18 mouse cellular contexts compared by ENCODE assay signal in the genomic region with DNA sequence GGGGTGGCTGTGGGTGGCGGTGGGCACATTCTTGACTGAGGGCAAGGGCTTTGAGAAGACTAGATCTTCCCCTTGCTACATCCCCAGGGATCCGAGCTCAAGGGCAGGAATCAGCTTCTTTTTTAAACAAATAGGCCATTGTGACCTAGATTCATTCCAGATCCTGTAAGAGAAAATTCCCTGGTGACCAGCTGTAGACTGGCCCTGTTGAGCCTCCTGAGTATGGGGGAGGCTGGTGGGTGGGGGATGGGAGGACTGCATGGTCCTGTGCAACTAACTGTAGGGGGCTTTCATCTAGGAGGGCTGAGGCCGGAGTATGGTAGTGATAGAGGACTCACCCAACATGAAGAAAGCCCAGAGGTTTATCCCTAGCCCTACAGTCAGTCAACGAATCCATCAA. TPM values are rescaled to one million over a fixed set of nuclear protein-coding genes. Genes with fewer than 3 reads are reported as not detected.
DNase-seq lines count a peak whose midpoint lies in the region; ATAC-seq lines count a peak whose summit lies in the region.
"Had no signal": no experiment of that assay in that cellular context is flagged by ENCODE, and none has a peak within 500 bp of the region (broad histone marks: within the 10 kb centered on the region; RNA-seq: fewer than 3 reads in every experiment).

No protein-coding gene starts in this region.

- no peak overlapping the region for H3K4me3 ChIP-seq in hindbrain, embryonic 12.5 days
- no peak overlapping the region for H3K4me3 ChIP-seq in hindbrain, embryonic 13.5 days
- H3K4me3 ChIP-seq in midbrain, embryonic 11.5 days (ENCODE audit: low read depth, low read length) = no peak overlapping the region
- H3K4me3 ChIP-seq in midbrain, embryonic 14.5 days (replicated peaks; ENCODE audit: low read depth, low read length) = no peak overlapping the region
- no peak overlapping the region for H3K4me3 ChIP-seq in embryonic facial prominence, embryonic 11.5 days (ENCODE audit: low read depth, low read length)
- H3K4me3 ChIP-seq in neural tube, embryonic 13.5 days = no peak overlapping the region
- H3K4me3 ChIP-seq: embryonic facial prominence, embryonic 15.5 days; heart, embryonic 15.5 days had no signal

- no peaks in the 10 kb centered on the region; the same call in 1 of the 2 replicates for H3K27me3 ChIP-seq in hindbrain, embryonic 12.5 days
- H3K27me3 ChIP-seq in hindbrain, embryonic 13.5 days = no peaks in the 10 kb centered on the region
- H3K27me3 ChIP-seq in midbrain, embryonic 11.5 days (ENCODE audit: control insufficient read depth, insufficient read depth, low read length) = no peaks in the 10 kb centered on the region
- no peaks in the 10 kb centered on the region for H3K27me3 ChIP-seq in midbrain, embryonic 14.5 days (ENCODE audit: control insufficient read depth, insufficient read depth, low read length)
- H3K27me3 ChIP-seq in embryonic facial prominence, embryonic 11.5 days (ENCODE audit: control insufficient read depth, insufficient read depth, low read length) = no peaks in the 10 kb centered on the region
- no peaks in the 10 kb centered on the region for H3K27me3 ChIP-seq in neural tube, embryonic 13.5 days
- H3K27me3 ChIP-seq: embryonic facial prominence, embryonic 15.5 days; heart, embryonic 15.5 days had no signal

- WGBS in hindbrain, embryonic 12.5 days = 49% methylated on average over 4 of the region's 4 CpGs
- whole genome bisulfite sequencing in hindbrain, embryonic 13.5 days = 52% methylated on average over 4 of the region's 4 CpGs
- WGBS in midbrain, embryonic 11.5 days = 58% methylated on average over 4 of the region's 4 CpGs
- WGBS in midbrain, embryonic 14.5 days = 49% methylated on average over 4 of the region's 4 CpGs
- 45% methylated on average over 4 of the region's 4 CpGs for WGBS in embryonic facial prominence, embryonic 11.5 days
- 59% methylated on average over 4 of the region's 4 CpGs for WGBS in neural tube, embryonic 13.5 days

- DNase-seq in midbrain, embryonic 11.5 days (ENCODE audit: low spot score, missing footprints) = peak; percentile 78
- DNase-seq in midbrain, embryonic 14.5 days = no peak
- DNase-seq in embryonic facial prominence, embryonic 11.5 days (ENCODE audit: low spot score) = peak; percentile 39
- no peak for DNase-seq in cerebellum, adult 8-10 months
- no peak for DNase-seq in frontal cortex, postnatal 10 days (ENCODE audit: low spot score in 2 of 2)
- DNase-seq: adrenal gland, postnatal 25 days; cerebellum, postnatal 14 days; kidney, postnatal 25 days; lung, embryonic 14.5 days; right cerebral cortex, postnatal 25 days; thymus, adult 2 months had no signal

- no peak for ATAC-seq in hindbrain, embryonic 12.5 days (ENCODE audit: low FRiP score)
- no peak for ATAC-seq in hindbrain, embryonic 13.5 days (ENCODE audit: low FRiP score)
- no peak; the same call in 1 of the 2 replicates for ATAC-seq in midbrain, embryonic 11.5 days (ENCODE audit: low FRiP score)
- ATAC-seq in midbrain, embryonic 14.5 days (ENCODE audit: low FRiP score, low TSS enrichment) = no peak
- no peak for ATAC-seq in embryonic facial prominence, embryonic 11.5 days (replicated peaks; ENCODE audit: insufficient number of reproducible peaks, low FRiP score, low TSS enrichment, low read depth)
- ATAC-seq in neural tube, embryonic 13.5 days (ENCODE audit: low read depth) = 0 out of 2 replicates have a peak, but pooled peaks have one; percentile 50
- ATAC-seq: forebrain, embryonic 14.5 days had no signal

- H3K36me3 ChIP-seq in hindbrain, embryonic 12.5 days = no peaks in the 10 kb centered on the region
- no peaks in the 10 kb centered on the region for H3K36me3 ChIP-seq in hindbrain, embryonic 13.5 days
- H3K36me3 ChIP-seq in midbrain, embryonic 11.5 days (ENCODE audit: control insufficient read depth, insufficient read depth, low read length) = no peaks in the 10 kb centered on the region
- no peaks in the 10 kb centered on the region for H3K36me3 ChIP-seq in midbrain, embryonic 14.5 days (ENCODE audit: control insufficient read depth, insufficient read depth, low read length)
- H3K36me3 ChIP-seq in embryonic facial prominence, embryonic 11.5 days (replicated peaks; ENCODE audit: control insufficient read depth, insufficient read depth, low read depth, low read length) = no peaks in the 10 kb centered on the region
- no peaks in the 10 kb centered on the region for H3K36me3 ChIP-seq in neural tube, embryonic 13.5 days
- H3K36me3 ChIP-seq: embryonic facial prominence, embryonic 15.5 days; heart, embryonic 15.5 days had no signal

- H3K9me3 ChIP-seq in hindbrain, embryonic 12.5 days (replicated peaks) = no peaks in the 10 kb centered on the region
- H3K9me3 ChIP-seq in hindbrain, embryonic 13.5 days = no peaks in the 10 kb centered on the region
- no peaks in the 10 kb centered on the region for H3K9me3 ChIP-seq in midbrain, embryonic 11.5 days (ENCODE audit: control insufficient read depth, low read length)
- no peaks in the 10 kb centered on the region for H3K9me3 ChIP-seq in midbrain, embryonic 14.5 days (ENCODE audit: control insufficient read depth, low read length)
- no peaks in the 10 kb centered on the region for H3K9me3 ChIP-seq in embryonic facial prominence, embryonic 11.5 days (replicated peaks; ENCODE audit: control insufficient read depth, low read length)
- H3K9me3 ChIP-seq in neural tube, embryonic 13.5 days = no peaks in the 10 kb centered on the region
- H3K9me3 ChIP-seq: embryonic facial prominence, embryonic 15.5 days; heart, embryonic 15.5 days had no signal

- H3K4me2 ChIP-seq in hindbrain, embryonic 12.5 days (replicated peaks) = no peak overlapping the region; the same call in 1 of the 2 replicates
- no peak overlapping the region for H3K4me2 ChIP-seq in hindbrain, embryonic 13.5 days
- no peak overlapping the region for H3K4me2 ChIP-seq in midbrain, embryonic 11.5 days
- H3K4me2 ChIP-seq in midbrain, embryonic 14.5 days (ENCODE audit: low read length) = no peak overlapping the region
- no peak overlapping the region for H3K4me2 ChIP-seq in embryonic facial prominence, embryonic 11.5 days (ENCODE audit: low read depth, low read length)
- peak overlapping the region; percentile 11; the same call in 1 of the 2 replicates for H3K4me2 ChIP-seq in neural tube, embryonic 13.5 days
- H3K4me2 ChIP-seq: embryonic facial prominence, embryonic 15.5 days; heart, embryonic 15.5 days; liver, embryonic 11.5 days; lung, embryonic 14.5 days had no signal

- H3K4me1 ChIP-seq in hindbrain, embryonic 12.5 days = peaks cover 18% of the 10 kb centered on the region
- peaks cover 21% of the 10 kb centered on the region for H3K4me1 ChIP-seq in hindbrain, embryonic 13.5 days (replicated peaks)
- H3K4me1 ChIP-seq in midbrain, embryonic 11.5 days (ENCODE audit: control insufficient read depth, insufficient read depth, low read length) = peaks cover 9% of the 10 kb centered on the region
- peaks cover 9% of the 10 kb centered on the region; the same call in 1 of the 2 replicates for H3K4me1 ChIP-seq in midbrain, embryonic 14.5 days (ENCODE audit: control insufficient read depth, insufficient read depth, low read length)
- peaks cover 8% of the 10 kb centered on the region for H3K4me1 ChIP-seq in embryonic facial prominence, embryonic 11.5 days (ENCODE audit: control insufficient read depth, insufficient read depth, low read length)
- peaks cover 20% of the 10 kb centered on the region for H3K4me1 ChIP-seq in neural tube, embryonic 13.5 days (replicated peaks)

- H3K9ac ChIP-seq in hindbrain, embryonic 12.5 days = no peak overlapping the region
- no peak overlapping the region for H3K9ac ChIP-seq in hindbrain, embryonic 13.5 days
- H3K9ac ChIP-seq in midbrain, embryonic 11.5 days (ENCODE audit: low read length) = no peak overlapping the region
- H3K9ac ChIP-seq in midbrain, embryonic 14.5 days (replicated peaks; ENCODE audit: low read length) = no peak overlapping the region
- no peak overlapping the region for H3K9ac ChIP-seq in embryonic facial prominence, embryonic 11.5 days (replicated peaks; ENCODE audit: low read length)
- peak overlapping the region; percentile 17; the same call in 1 of the 2 replicates for H3K9ac ChIP-seq in neural tube, embryonic 13.5 days
- H3K9ac ChIP-seq: embryonic facial prominence, embryonic 15.5 days; heart, embryonic 15.5 days; lung, embryonic 14.5 days had no signal

- 0 out of 2 replicates have a peak overlapping the region, but pooled peaks have one; percentile 48 for H3K27ac ChIP-seq in hindbrain, embryonic 12.5 days
- no peak overlapping the region for H3K27ac ChIP-seq in hindbrain, embryonic 13.5 days
- no peak overlapping the region for H3K27ac ChIP-seq in midbrain, embryonic 11.5 days (ENCODE audit: low read depth, low read length)
- H3K27ac ChIP-seq in midbrain, embryonic 14.5 days (replicated peaks; ENCODE audit: low read depth, low read length) = no peak overlapping the region
- no peak overlapping the region for H3K27ac ChIP-seq in embryonic facial prominence, embryonic 11.5 days (replicated peaks; ENCODE audit: low read depth, low read length)
- H3K27ac ChIP-seq in neural tube, embryonic 13.5 days (replicated peaks) = no peak overlapping the region
- H3K27ac ChIP-seq: embryonic facial prominence, embryonic 15.5 days; heart, embryonic 15.5 days had no signal

RNA-seq across cellular contexts. Expression of gene Synj2, which starts 47.0 kb away (rescaled TPM):
- polyA plus RNA-seq in hindbrain, embryonic 12.5 days (2016; fragmentation: Nextera tagmentation; extraction: Ambion mirVana) = 1.9 TPM in 2 replicates
- 0.74 and 1.1 TPM in 2 replicates for polyA plus RNA-seq in hindbrain, embryonic 13.5 days (2015; fragmentation: Nextera tagmentation; extraction: Ambion mirVana)
- 0.74 and 0.91 TPM in 2 replicates for polyA plus RNA-seq in midbrain, embryonic 11.5 days (2014; fragmentation: Nextera tagmentation; extraction: Ambion mirVana)
- 0.57 and 1.2 TPM in 2 replicates for polyA plus RNA-seq in midbrain, embryonic 14.5 days (2014; fragmentation: Nextera tagmentation; extraction: Ambion mirVana)
- 1.9 and 2.0 TPM in 2 replicates for polyA plus RNA-seq in embryonic facial prominence, embryonic 11.5 days (2014; fragmentation: Nextera tagmentation; extraction: Ambion mirVana)
- polyA plus RNA-seq in neural tube, embryonic 13.5 days (2015; fragmentation: Nextera tagmentation; extraction: Ambion mirVana) = 1.4 and 1.7 TPM in 2 replicates

Comparison
In these comparisons a context has a peak if more than half of its experiments do, and no peak if none do; other contexts are left out.
1. DNase-seq: peak in midbrain, embryonic 11.5 days (single experiment) and embryonic facial prominence, embryonic 11.5 days (single experiment); none in midbrain, embryonic 14.5 days (single experiment), cerebellum, adult 8-10 months (single experiment) and frontal cortex, postnatal 10 days (0 of 2).